Mouse (Mus musculus): ENCODE results near the gene Armc2. TPM values are rescaled to one million over a fixed set of nuclear protein-coding genes. Genes with fewer than 3 reads are reported as not detected.

The Armc2 gene
- 12.4 and 12.7 TPM in 2 replicates for polyA plus RNA-seq (2014; fragmentation: Nextera tagmentation; extraction: Ambion mirVana)

DNA sequence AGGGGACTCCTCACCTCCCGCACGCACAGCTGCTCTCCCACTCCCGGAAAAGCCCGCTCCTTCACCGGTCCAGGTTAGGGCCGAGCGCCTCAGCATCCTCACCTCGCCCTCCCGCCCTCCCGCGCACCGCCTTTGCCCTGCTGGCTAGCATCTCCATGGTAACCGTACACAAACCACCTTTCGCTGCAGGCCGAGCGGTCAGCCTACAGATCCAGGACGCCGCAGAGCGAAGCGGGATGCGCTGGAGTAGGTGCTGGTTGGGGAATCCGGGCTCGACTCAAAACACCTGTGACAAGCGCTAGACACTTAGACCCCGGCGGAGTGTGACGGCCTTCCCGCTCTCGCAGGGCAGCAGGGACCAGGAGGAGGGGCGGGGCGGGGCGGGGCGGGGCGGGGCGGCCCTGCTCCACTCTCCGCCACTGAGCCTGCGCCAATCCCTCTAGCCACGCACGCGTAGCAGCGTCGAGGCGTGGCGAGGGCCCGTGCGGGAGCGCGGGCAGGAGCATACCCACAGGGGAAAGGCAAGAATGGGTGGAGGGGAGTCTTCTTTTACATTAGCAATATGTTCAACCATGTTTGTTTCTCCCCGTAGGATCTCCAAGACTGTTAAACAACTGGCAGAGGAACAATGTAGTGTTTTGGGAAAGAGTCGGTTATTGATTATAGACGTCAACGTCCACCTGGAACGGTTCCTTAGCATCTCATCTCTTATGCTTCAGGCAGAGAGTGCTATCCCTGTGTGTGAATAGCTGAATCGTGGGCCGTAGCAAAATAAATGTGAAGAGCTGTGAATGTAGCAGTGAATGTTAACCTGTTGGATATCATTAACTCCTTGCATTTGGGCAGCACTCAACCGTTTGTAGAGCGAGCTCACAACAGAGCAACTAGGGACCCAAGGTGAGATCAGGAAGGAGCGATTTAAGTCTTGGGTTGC, at the start of gene Armc2:
Armc2 (minus strand) TSS at position 427 of the 934 bp plus-strand sequence.
- Histone ChIP-seq H3K4me2 (replicated peaks) (peak within 1 kb of the TSS; percentile 73), H3K9me3 (ENCODE audit: control insufficient read depth, low read length) (no peaks in the 10 kb centered on the region), H3K36me3 (replicated peaks; ENCODE audit: control insufficient read depth, insufficient read depth) (no peaks in the 10 kb centered on the region), H3K4me3 (replicated peaks; ENCODE audit: low read length) (peak within 1 kb of the TSS; percentile 54), H3K27me3 (ENCODE audit: control insufficient read depth, insufficient read depth, low read length) (0 out of 2 replicates have a peak, but pooled peaks cover 6% of the 10 kb centered on the region), H3K27ac (peak within 1 kb of the TSS; percentile 40), H3K9ac (peak within 1 kb of the TSS; percentile 60), H3K4me1 (replicated peaks; ENCODE audit: control insufficient read depth, insufficient read depth, low read length) (peaks cover 5% of the 10 kb centered on the region; the same call in 1 of the 2 replicates)
- peak; percentile 80 for DNase-seq (ENCODE audit: low spot score)
- ATAC-seq (ENCODE audit: low FRiP score), result peak; percentile 97
- WGBS, result 3% methylated on average over 52 of the region's 58 CpGs

DNA sequence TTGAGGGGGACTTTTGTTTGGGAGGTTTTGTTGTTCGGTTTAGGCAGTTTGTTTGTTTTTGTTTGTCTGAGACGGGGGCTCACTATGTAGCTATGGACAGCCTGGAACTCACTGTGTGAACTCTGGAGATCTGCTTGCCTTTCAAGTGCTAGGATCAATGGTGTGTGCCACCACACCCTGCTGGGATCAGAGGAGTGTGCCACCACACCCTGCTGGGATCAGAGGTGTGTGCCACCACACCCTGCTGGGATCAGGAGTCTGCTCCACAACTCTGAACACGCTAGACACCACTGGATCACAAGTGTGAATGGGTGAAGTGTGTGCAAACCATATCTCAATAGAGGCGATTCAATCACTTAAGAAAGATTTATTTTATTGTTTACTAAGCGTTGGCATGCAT, 46.2 kb upstream of the Armc2 start:
- Histone ChIP-seq H3K27ac (no peak overlapping the region), H3K9me3 (ENCODE audit: control insufficient read depth, low read length) (no peaks in the 10 kb centered on the region), H3K27me3 (ENCODE audit: control insufficient read depth, insufficient read depth, low read length) (no peaks in the 10 kb centered on the region), H3K4me1 (replicated peaks; ENCODE audit: control insufficient read depth, insufficient read depth, low read length) (no peaks in the 10 kb centered on the region), H3K9ac (no peak overlapping the region), H3K36me3 (replicated peaks; ENCODE audit: control insufficient read depth, insufficient read depth) (no peaks in the 10 kb centered on the region), H3K4me3 (replicated peaks; ENCODE audit: low read length) (no peak overlapping the region), H3K4me2 (replicated peaks) (no peak overlapping the region)
- 52% methylated on average over 5 of the region's 5 CpGs for WGBS
- DNase-seq (ENCODE audit: low spot score) (no peak), ATAC-seq (ENCODE audit: low FRiP score) (no peak)

DNA sequence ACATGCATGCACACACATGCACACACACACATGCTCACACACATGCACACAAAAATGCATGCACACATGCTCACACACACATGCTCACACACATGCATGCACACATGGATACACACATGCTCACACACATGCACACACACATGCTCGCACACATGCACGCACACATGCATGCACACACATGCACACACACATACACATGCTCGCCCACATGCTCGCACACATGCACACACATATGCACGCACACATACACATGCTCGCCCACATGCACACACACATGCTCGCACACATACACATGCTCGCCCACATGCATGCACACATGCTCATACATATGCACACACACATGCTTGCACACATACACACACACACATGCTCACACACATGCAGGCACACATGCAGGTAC, 41.3 kb upstream of the Armc2 start:
- Histone ChIP-seq H3K27me3 (ENCODE audit: control insufficient read depth, insufficient read depth, low read length) (no peaks in the 10 kb centered on the region), H3K4me3 (replicated peaks; ENCODE audit: low read length) (no peak overlapping the region), H3K4me1 (replicated peaks; ENCODE audit: control insufficient read depth, insufficient read depth, low read length) (no peaks in the 10 kb centered on the region), H3K9me3 (ENCODE audit: control insufficient read depth, low read length) (no peaks in the 10 kb centered on the region), H3K4me2 (replicated peaks) (no peak overlapping the region), H3K9ac (no peak overlapping the region), H3K27ac (no peak overlapping the region), H3K36me3 (replicated peaks; ENCODE audit: control insufficient read depth, insufficient read depth) (no peaks in the 10 kb centered on the region)
- ATAC-seq (ENCODE audit: low FRiP score) (no peak), DNase-seq (ENCODE audit: low spot score) (no peak)
- WGBS, result 98% methylated on average over 8 of the region's 8 CpGs

DNA sequence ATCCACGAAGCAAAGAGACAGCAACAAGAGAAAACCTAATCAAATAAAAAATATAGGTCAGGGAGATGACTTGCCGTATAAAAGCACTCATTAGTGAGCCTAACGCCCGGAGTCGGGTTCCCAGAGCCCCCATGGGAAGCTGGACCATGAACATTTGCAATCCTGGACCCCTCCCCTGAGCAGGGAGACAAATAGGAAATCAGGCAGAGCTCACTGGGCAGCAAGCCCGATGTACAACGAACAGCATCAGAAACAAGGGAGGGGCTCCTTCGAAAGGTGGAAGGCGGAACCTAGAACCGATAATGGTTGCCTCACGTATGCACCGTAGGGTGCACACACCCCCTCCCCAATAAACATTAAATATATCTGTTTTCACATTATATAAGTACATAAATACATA, 39.5 kb upstream of the Armc2 start:
- WGBS, result 78% methylated on average over 12 of the region's 12 CpGs

DNA sequence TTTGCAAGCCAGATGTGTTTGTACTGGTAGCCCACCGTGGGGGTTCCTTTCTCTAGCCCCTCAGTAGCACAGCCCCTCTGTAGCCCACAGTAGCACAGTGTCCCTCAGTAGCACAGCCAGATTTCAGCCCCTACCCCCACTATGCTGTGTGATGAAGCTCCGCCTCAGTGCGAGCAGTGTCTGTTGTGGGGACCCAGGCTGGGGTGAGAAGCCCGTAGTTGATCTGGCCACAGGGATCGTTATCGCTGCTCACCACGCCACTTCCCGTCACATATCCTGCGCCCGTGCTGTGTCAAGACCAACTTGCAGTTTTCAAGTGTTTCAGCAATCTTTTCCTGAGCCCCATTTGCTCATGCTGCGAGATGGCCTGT, 39.0 kb upstream of the Armc2 start:
- no peak overlapping the region for H3K4me3 ChIP-seq (replicated peaks; ENCODE audit: low read length)
- ATAC-seq (ENCODE audit: low FRiP score) (0 out of 2 replicates have a peak, but pooled peaks have one; percentile 17), DNase-seq (ENCODE audit: low spot score) (no peak)
- H3K4me1 ChIP-seq (replicated peaks; ENCODE audit: control insufficient read depth, insufficient read depth, low read length), result no peaks in the 10 kb centered on the region
- H3K9me3 ChIP-seq (ENCODE audit: control insufficient read depth, low read length), result no peaks in the 10 kb centered on the region
- no peak overlapping the region for H3K9ac ChIP-seq
- no peaks in the 10 kb centered on the region for H3K27me3 ChIP-seq (ENCODE audit: control insufficient read depth, insufficient read depth, low read length)
- H3K4me2 ChIP-seq (replicated peaks), result no peak overlapping the region
- 70% methylated on average over 11 of the region's 11 CpGs for WGBS
- H3K36me3 ChIP-seq (replicated peaks; ENCODE audit: control insufficient read depth, insufficient read depth), result no peaks in the 10 kb centered on the region
- H3K27ac ChIP-seq, result no peak overlapping the region

More for the DNA sequence above, 39.5 kb upstream of the Armc2 start:
- no peak for DNase-seq (ENCODE audit: low spot score)
- ATAC-seq (ENCODE audit: low FRiP score), result no peak
- no peaks in the 10 kb centered on the region for H3K4me1 ChIP-seq (replicated peaks; ENCODE audit: control insufficient read depth, insufficient read depth, low read length)
- no peak overlapping the region for H3K4me3 ChIP-seq (replicated peaks; ENCODE audit: low read length)
- no peak overlapping the region for H3K4me2 ChIP-seq (replicated peaks)
- H3K36me3 ChIP-seq (replicated peaks; ENCODE audit: control insufficient read depth, insufficient read depth), result no peaks in the 10 kb centered on the region
- H3K9me3 ChIP-seq (ENCODE audit: control insufficient read depth, low read length), result no peaks in the 10 kb centered on the region
- H3K27me3 ChIP-seq (ENCODE audit: control insufficient read depth, insufficient read depth, low read length), result no peaks in the 10 kb centered on the region
- no peak overlapping the region for H3K9ac ChIP-seq
- no peak overlapping the region for H3K27ac ChIP-seq

DNA sequence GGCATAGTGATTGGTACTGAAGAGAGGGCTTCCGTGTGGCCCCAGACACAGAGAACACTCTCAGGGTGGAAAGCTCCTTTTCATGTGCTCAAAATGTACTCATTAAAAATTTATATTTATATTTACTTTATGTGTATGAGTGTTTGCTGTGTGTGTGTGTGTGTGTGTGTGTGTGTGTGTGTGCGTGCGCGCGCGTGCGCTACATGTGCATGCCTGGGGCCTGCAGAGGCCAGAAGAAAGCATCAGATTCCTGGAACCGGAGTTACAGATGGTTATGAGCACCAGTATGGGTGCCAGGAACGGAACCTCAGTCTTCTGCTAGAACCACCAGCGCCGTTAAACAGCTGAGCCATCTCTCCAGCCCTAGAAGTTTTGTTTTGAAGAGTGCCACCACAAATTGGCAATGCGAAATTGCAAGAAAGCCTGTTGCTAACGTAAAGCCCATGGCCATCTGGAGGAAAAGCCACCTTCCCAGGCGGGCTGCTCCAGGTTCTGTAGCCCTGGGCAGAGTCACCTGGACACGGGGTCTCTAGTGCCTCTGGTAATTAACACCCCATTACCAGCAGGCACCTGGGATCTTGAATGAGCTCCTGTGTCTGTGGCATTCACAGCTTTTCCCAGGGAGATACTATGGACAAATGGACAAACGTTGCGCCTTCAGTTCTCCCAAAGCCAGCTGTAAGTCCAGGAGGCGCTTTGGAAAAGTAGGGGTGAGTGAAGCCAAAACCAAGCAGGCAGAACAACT, 38.4 kb upstream of the Armc2 start:
- H3K9me3 ChIP-seq (ENCODE audit: control insufficient read depth, low read length), result no peaks in the 10 kb centered on the region
- no peaks in the 10 kb centered on the region for H3K27me3 ChIP-seq (ENCODE audit: control insufficient read depth, insufficient read depth, low read length)
- DNase-seq (ENCODE audit: low spot score), result no peak
- WGBS, result 88% methylated on average over 18 of the region's 18 CpGs
- no peak overlapping the region for H3K4me3 ChIP-seq (replicated peaks; ENCODE audit: low read length)
- no peaks in the 10 kb centered on the region for H3K36me3 ChIP-seq (replicated peaks; ENCODE audit: control insufficient read depth, insufficient read depth)
- ATAC-seq (ENCODE audit: low FRiP score), result no peak
- H3K9ac ChIP-seq, result no peak overlapping the region
- H3K27ac ChIP-seq, result no peak overlapping the region
- no peaks in the 10 kb centered on the region for H3K4me1 ChIP-seq (replicated peaks; ENCODE audit: control insufficient read depth, insufficient read depth, low read length)
- no peak overlapping the region for H3K4me2 ChIP-seq (replicated peaks)

DNA sequence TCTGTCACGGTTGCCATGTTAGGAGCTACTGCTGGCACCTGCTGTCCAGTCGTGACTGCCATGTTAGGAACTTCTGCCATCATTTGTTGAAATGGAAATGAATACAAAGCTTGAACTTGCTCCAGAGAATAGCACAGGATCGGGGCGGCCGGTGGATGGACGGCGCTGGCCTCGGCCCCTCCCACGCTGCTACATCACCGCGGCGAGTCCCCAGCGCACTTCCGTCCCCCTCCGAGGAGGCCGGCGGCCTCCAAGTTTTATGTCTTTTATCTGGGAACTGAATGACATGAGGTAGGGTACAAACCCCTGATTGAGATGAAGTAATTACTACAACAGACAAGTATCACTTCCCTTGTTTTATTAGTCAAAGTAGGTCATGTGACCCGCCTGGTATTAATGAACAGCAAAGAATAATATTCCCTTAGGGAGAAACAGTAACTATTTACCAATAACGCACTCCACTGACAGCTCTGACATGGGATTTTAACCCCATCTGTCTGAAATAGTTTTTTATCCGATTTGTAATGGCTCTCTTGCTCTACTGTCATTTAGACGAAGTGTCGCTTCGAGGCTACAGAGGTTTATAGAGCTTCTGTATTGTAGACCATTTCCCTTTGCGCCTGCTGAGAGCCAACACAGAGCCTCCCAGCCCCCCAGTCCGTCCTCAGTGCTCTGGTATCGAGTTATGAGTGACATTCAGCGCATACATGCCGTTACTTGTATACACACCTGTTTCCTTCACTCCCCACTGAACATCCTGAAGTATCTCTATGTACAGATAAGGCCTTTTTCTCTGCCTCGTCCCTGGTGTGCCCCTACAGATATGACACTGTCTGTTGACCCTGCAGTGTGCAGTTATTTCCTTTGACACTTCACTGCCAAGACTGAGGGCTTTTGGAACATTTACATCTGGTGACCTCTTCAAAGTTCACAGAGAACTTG, 37.3 kb upstream of the Armc2 start:
- ATAC-seq (ENCODE audit: low FRiP score) (0 out of 2 replicates have a peak, but pooled peaks have one; percentile 60), DNase-seq (ENCODE audit: low spot score) (no peak)
- Histone ChIP-seq H3K4me3 (replicated peaks; ENCODE audit: low read length) (no peak overlapping the region), H3K36me3 (replicated peaks; ENCODE audit: control insufficient read depth, insufficient read depth) (no peaks in the 10 kb centered on the region), H3K27ac (no peak overlapping the region), H3K4me1 (replicated peaks; ENCODE audit: control insufficient read depth, insufficient read depth, low read length) (no peaks in the 10 kb centered on the region), H3K27me3 (ENCODE audit: control insufficient read depth, insufficient read depth, low read length) (no peaks in the 10 kb centered on the region), H3K4me2 (replicated peaks) (peak overlapping the region; percentile 36), H3K9me3 (ENCODE audit: control insufficient read depth, low read length) (no peaks in the 10 kb centered on the region), H3K9ac (no peak overlapping the region)
- WGBS, result 59% methylated on average over 27 of the region's 29 CpGs

DNA sequence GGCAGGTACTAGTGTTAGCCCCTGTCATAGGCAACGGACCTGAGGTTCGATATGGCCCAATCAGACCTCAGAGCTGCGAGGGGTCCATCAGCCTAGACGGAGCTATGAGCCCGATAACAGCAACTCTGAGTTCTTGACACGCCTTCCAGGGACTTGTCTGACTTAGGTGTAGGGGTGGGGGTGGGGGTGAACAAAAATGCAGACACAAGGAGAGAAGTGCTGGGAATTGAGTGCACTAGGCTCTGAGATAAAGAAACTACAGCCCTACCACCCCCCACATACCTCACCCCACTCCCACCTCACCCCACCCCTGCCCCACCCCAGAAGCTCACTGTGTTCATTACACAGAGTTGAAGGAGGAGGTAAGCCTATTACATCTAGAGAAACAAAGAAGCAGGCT, 32.8 kb upstream of the Armc2 start:
- WGBS, result 93% methylated on average over 6 of the region's 6 CpGs
- Histone ChIP-seq H3K9me3 (ENCODE audit: control insufficient read depth, low read length) (no peaks in the 10 kb centered on the region), H3K4me2 (replicated peaks) (no peak overlapping the region), H3K4me1 (replicated peaks; ENCODE audit: control insufficient read depth, insufficient read depth, low read length) (no peaks in the 10 kb centered on the region), H3K27ac (no peak overlapping the region), H3K4me3 (replicated peaks; ENCODE audit: low read length) (no peak overlapping the region), H3K27me3 (ENCODE audit: control insufficient read depth, insufficient read depth, low read length) (no peaks in the 10 kb centered on the region), H3K36me3 (replicated peaks; ENCODE audit: control insufficient read depth, insufficient read depth) (no peaks in the 10 kb centered on the region), H3K9ac (no peak overlapping the region)
- ATAC-seq (ENCODE audit: low FRiP score), result no peak
- no peak for DNase-seq (ENCODE audit: low spot score)
